Mouse (Mus musculus) E14TG2a.4 (cell line): ENCODE data around the gene Nfya.

Source experiments
- CTCF ChIP-seq: conservative IDR thresholded peaks from 2 replicates; pipeline ENCODE4 v1.5.1; 2014; ENCODE audit warnings: low read length
- NANOG ChIP-seq: IDR thresholded peaks from 2 replicates; pipeline ENCODE4 v1.6.1; 2014; ENCODE audit warnings: borderline replicate concordance, low read length, mixed read lengths

GRCm38 (mm10) chr17:48376102-48376501 is 33.6 kb downstream of the Nfya start:
- no peak for TF ChIP-seq CTCF
- no peak for TF ChIP-seq NANOG
